11 mouse cellular contexts compared by ENCODE assay signal in genomic region chr8:83914860-83915259, GRCm38 (mm10). TPM values are rescaled to one million over a fixed set of nuclear protein-coding genes. Genes with fewer than 3 reads are reported as not detected.
A peak's percentile ranks its signal among the peaks of the same experiment; 100 is the strongest.
DNase-seq lines count a peak whose midpoint lies in the region; ATAC-seq lines count a peak whose summit lies in the region.
"Had no signal": no experiment of that assay in that cellular context is flagged by ENCODE, and none has a peak within 500 bp of the region (broad histone marks: within the 10 kb centered on the region; RNA-seq: fewer than 3 reads in every experiment).

No protein-coding gene starts in this region.

- H3K4me1 ChIP-seq in kidney, embryonic 16.5 days (ENCODE audit: insufficient read depth, low read length), result peaks cover 27% of the 10 kb centered on the region

- H3K9ac ChIP-seq in kidney, embryonic 16.5 days (replicated peaks; ENCODE audit: low read length), result no peak overlapping the region

- no peak overlapping the region for H3K27ac ChIP-seq in kidney, embryonic 16.5 days (ENCODE audit: low read length)
- H3K27ac ChIP-seq: forebrain, embryonic 10.5 days had no signal

- H3K4me2 ChIP-seq in kidney, embryonic 16.5 days (replicated peaks; ENCODE audit: low read depth, low read length), result no peak overlapping the region

- ATAC-seq in kidney, embryonic 16.5 days (ENCODE audit: low FRiP score, low TSS enrichment), result no peak

- no peak overlapping the region for H3K4me3 ChIP-seq in kidney, embryonic 16.5 days (ENCODE audit: low read length)
- H3K4me3 ChIP-seq: forebrain, embryonic 10.5 days had no signal

- WGBS in kidney, embryonic 16.5 days, result 47% methylated on average over 5 of the region's 5 CpGs

- 0 out of 2 replicates have a peak, but pooled peaks cover 11% of the 10 kb centered on the region for H3K36me3 ChIP-seq in kidney, embryonic 16.5 days (ENCODE audit: insufficient read depth, low read length)

- no peaks in the 10 kb centered on the region for H3K27me3 ChIP-seq in kidney, embryonic 16.5 days (ENCODE audit: insufficient read depth, low read length)

- H3K9me3 ChIP-seq in kidney, embryonic 16.5 days (ENCODE audit: low read length), result no peaks in the 10 kb centered on the region
- H3K9me3 ChIP-seq: forebrain, embryonic 10.5 days had no signal

- peak; percentile 52 to 62 for DNase-seq in cerebellum, postnatal 25 days
- DNase-seq in cerebellum, adult 11-12 months, result no peak
- peak; percentile 36 to 43 for DNase-seq in kidney, postnatal 4 days
- peak; percentile 47 for DNase-seq in thymus, postnatal 4 days
- DNase-seq in thymus, postnatal 0 days (ENCODE audit: low spot score), result no peak
- no peak for DNase-seq in embryo, embryonic 10 days (ENCODE audit: low spot score)
- no peak for DNase-seq in frontal cortex, postnatal 25 days (ENCODE audit: low spot score in 2 of 2)
- DNase-seq: gastrocnemius, postnatal 36 days; kidney, adult 9 months had no signal

RNA-seq across cellular contexts. Expression of gene Adgrl1, which starts 15.0 kb away (rescaled TPM):
- 17.8 and 19.6 TPM in 2 replicates for polyA plus RNA-seq in kidney, embryonic 16.5 days (2015; fragmentation: Nextera tagmentation; extraction: Ambion mirVana)
- 7.8 and 14.3 TPM in 2 replicates for polyA plus RNA-seq in thymus, postnatal 0 days (2015; fragmentation: Nextera tagmentation; extraction: Ambion mirVana)

RNA-seq across cellular contexts. Expression of gene Gm10644, which starts 40.1 kb away (rescaled TPM):
- polyA plus RNA-seq in kidney, embryonic 16.5 days (2015; fragmentation: Nextera tagmentation; extraction: Ambion mirVana), result 0.85 and 1.0 TPM in 2 replicates
- polyA plus RNA-seq in thymus, postnatal 0 days (2015; fragmentation: Nextera tagmentation; extraction: Ambion mirVana), result 0.10 and 0.18 TPM in 2 replicates

RNA-seq across cellular contexts. Expression of gene Asf1b, which starts 40.4 kb away (rescaled TPM):
- 58.2 and 65.1 TPM in 2 replicates for polyA plus RNA-seq in kidney, embryonic 16.5 days (2015; fragmentation: Nextera tagmentation; extraction: Ambion mirVana)
- 117 and 135 TPM in 2 replicates for polyA plus RNA-seq in thymus, postnatal 0 days (2015; fragmentation: Nextera tagmentation; extraction: Ambion mirVana)

RNA-seq across cellular contexts. Expression of gene Prkaca, which starts 57.9 kb away (rescaled TPM):
- 105 and 143 TPM in 2 replicates for polyA plus RNA-seq in kidney, embryonic 16.5 days (2015; fragmentation: Nextera tagmentation; extraction: Ambion mirVana)
- 64.2 and 65.8 TPM in 2 replicates for polyA plus RNA-seq in thymus, postnatal 0 days (2015; fragmentation: Nextera tagmentation; extraction: Ambion mirVana)

Comparison
In these comparisons a context has a peak if more than half of its experiments do, and no peak if none do; other contexts are left out.
1. DNase-seq: peak in cerebellum, postnatal 25 days (2 of 2), kidney, postnatal 4 days (2 of 2) and thymus, postnatal 4 days (single experiment); none in cerebellum, adult 11-12 months (single experiment), thymus, postnatal 0 days (single experiment), embryo, embryonic 10 days (single experiment) and frontal cortex, postnatal 25 days (0 of 2).